Mouse (Mus musculus) layer of hippocampus, postnatal 14 days (tissue): ENCODE results near the gene BC003965. TPM values are rescaled to one million over a fixed set of nuclear protein-coding genes. Genes with fewer than 3 reads are reported as not detected.

Source experiments
- DNase-seq, 2 experiments: peaks; one replicate each; pipeline ENCODE4 v3.0.0; 2021 to 2022; ENCODE audit warnings: low spot score in 2 of 2, mixed read lengths in 1 of 2
- long read RNA-seq, 2 experiments: library from polyadenylated mRNA; stranded (forward); transcript quantifications; one replicate each; pipeline ENCODE4 v2.0.0; 2021
- total RNA-seq, 2 experiments: library from RNA; stranded (reverse); gene quantifications; 2 replicates each; pipeline ENCODE4 v1.2.3; 2021

Gene BC003965
- total RNA-seq: 10 to 100 TPM; 17.8 to 19.2 TPM
- long read RNA-seq, experiment 1, transcript BC003965-202 (1 exons, 3,109 nt): minor isoform, 13 of 38 reads
- long read RNA-seq, experiment 1, transcript BC003965-201 (2 exons, 3,030 nt): major isoform, 24 of 38 reads
- long read RNA-seq, experiment 1, partial matches to known transcripts: 0 of 38 reads
- long read RNA-seq, experiment 1, other reads (novel, unspliced or antisense): 1 of 38 reads
- long read RNA-seq, experiment 2, transcript BC003965-201 (2 exons, 3,030 nt): major isoform, 27 of 43 reads
- long read RNA-seq, experiment 2, transcript BC003965-202 (1 exons, 3,109 nt): minor isoform, 15 of 43 reads
- long read RNA-seq, experiment 2, partial matches to known transcripts: 0 of 43 reads
- long read RNA-seq, experiment 2, other reads (novel, unspliced or antisense): 1 of 43 reads

DNA sequence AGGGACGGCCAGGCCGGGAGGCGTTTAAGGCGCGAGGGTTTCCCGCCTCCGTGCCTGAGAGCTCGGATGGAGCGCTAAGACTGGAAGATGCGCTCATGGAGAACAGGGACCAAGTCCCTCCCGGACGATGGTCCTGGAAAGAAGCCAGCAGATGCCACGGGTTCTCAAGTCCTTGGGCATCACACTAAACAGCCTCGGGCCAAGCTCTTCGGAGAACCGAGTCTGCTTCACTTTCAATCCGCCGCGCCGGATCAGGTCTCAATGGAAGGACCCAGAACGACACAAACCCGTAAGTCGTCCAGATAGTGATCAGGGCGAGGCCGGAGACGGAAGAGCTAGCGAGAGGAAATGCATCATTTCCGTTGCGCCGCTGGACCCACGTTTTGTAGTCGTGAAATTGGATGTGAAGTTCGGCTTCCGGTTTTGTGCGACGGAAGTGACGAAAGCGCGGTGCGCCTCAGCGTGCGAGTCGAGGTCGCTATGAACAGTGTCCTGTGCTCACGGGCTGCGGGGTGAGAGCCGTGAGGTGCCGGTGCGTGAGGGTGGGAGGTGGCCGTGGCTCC, at the start of gene BC003965:
Gene BC003965, plus strand, starts transcription at position 426 of the 563 bp plus-strand sequence.
- DNase-seq: peak; percentile 97 to 99

DNA sequence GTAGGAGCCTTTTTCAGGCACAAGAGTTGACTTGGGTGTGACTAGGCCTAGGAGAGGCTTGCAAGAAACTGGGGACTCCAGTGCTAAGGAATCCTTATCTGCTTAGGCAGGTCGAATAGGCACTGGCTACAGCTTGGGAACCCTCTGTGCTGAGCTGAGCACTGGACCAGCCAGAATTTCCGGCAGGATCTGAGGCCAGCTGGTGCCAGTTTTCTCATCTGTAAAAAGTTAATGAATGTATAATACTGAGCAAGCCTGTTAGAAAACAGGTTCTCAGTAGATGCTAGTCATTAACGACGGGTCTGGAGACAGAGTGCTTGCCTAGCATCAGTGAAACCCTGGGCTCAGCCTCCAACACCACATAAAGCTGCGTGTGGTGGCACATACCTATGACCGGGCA, 48.7 kb upstream of the BC003965 start:
- DNase-seq: no peak

DNA sequence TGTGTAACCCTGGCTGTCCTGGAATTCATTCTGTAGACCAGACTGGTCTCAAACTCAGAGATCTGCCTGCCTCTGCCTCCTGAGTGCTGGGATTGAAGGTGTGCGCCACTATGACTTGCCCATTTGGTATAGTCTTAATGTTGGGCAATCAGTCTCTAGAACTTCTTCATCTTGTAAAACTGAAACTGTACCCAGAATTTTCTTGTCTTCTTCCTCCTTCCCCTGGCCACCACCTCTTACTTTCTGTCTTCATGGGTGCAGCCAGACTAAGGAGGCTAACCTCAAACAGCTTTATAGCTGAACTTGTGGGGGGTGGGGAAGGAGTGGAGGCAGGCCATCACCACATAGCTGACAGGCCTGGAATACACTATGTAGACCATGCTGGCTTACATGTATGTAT, 45.6 kb upstream of the BC003965 start:
- DNase-seq: no peak

DNA sequence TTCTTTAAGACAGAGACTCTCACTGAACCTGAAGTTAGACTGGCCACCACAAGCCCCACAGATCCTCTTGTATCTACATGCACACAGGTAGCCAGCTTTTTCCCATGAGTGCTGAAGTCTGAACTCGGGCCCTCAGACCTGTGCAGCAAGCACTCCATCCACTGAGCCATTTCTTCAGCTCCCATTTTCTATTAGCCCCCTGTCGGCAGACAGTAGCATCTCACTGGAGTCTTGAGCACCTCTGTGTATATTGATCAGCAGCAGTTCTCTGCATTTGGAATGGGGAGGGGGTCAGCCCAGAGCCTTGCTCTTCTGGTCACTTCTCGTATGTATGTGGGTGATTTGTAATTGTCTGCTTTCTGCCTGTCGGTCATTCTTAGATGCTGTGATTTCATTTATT, 44.4 kb upstream of the BC003965 start:
- no peak for DNase-seq

DNA sequence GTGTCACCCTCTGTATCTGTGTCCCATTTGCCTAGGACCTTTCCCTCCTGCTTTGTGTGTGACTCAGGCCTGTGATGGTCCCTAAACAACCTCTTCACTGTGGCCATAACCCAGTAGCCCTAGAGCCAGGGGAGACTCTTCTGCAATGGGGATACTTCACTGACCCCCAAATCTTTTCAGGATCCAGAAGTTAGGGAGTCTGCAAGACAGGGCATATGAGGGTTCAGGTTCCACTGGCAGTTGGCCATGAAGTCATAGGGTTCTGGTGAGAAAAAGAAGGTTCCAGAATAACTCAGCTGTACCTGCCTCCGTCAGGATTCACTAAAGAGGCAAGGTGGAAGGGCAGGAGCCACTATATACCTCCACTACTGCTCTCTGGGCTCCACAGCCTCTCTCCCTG, 22.2 kb upstream of the BC003965 start, which contains the start of gene Ccdc154:
Gene Ccdc154, plus strand, starts transcription at position 301 of the 400 bp plus-strand sequence.
- DNase-seq: no peak

DNA sequence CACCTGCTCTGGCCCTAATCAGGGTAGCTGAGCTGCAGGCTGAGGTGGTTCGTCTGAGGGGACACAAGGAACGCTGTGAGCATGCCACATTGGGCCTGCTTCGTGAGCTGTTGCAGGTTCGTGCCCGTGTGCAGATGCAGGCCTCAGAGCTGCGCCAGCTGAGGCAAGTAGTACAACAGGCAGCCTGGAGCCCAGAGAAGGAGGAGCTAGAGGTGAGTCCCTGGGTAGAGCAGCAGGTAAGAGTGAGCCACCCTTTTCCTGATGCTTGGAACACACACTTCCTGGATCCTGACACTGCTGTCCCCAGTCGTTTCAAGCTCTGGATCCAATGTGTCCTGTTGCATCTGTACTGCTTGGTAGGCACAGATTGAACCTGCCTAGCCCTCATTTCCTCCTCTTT, 21.0 kb upstream of the BC003965 start:
- DNase-seq: no peak

DNA sequence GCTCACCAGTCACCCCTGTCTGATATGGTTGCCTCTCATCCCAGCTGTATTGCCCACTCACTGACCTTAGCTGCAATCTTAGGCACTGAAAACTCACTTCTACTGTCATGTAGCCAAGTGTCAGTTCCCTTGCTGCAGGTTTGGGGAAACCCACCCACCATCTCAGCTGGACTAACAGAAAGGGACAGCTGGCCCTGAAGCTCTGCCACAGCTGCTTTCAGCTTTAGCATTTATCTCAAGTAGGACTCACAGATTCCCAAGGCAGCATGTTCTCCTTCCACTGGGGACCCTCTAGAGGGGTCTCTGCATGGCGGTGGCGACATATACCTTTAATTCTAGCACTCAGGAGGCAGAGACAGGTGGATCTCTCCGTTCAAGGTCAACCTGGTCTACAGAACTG, 19.6 kb upstream of the BC003965 start:
- DNase-seq: no peak

DNA sequence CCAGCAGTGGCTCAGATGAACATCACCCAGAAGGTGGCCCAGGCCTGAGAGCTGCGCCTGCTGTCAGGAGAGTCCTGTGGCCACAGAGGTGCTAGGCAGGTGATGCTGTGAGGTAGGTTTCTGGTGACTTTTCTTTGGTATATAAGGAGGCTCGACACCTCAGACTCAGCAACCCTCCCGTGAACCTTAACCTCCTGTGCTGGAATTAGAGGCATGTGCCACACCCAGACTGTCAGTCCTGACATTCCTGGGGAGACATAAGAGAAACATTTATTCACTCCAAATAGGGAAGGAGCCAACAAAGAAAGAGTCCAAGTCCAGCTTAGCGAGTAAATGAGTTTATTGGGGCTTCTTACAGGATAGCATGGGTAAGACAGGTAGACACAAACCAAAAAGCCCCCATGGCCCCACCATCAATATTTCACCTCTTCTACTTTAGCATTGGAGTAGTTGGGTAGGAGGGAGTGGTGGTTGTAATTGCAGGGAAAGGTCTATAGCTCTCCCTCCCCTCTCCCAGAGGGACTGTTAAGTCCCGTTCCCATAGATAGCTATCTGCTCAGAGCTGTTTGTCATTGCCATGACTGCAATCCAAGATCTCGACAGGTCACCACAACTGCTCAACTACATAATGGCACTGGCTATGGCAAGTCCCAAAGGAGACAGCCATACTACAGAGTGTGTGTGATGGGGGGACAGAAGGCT, 18.2 kb upstream of the BC003965 start:
- no peak for DNase-seq

DNA sequence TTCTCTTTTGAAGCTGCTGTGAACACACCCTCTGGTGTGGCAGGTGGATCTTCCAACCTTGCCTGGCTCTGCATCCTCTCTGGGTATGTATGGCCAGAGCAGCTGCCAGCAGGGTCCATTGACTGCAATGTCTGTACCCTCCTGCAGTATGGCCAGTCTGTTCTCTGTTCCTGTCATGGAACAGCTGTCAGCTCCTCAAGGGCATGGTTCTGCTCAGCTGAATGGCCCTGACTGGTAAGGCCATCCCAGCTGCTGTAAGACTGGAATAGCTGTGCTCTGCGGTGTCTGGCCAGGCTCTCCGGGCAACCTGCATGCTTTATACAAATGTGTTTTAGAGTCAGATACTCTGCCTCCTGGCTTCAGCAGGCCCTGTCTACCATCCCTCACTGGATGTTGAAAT, 14.6 kb upstream of the BC003965 start:
- DNase-seq: no peak

DNA sequence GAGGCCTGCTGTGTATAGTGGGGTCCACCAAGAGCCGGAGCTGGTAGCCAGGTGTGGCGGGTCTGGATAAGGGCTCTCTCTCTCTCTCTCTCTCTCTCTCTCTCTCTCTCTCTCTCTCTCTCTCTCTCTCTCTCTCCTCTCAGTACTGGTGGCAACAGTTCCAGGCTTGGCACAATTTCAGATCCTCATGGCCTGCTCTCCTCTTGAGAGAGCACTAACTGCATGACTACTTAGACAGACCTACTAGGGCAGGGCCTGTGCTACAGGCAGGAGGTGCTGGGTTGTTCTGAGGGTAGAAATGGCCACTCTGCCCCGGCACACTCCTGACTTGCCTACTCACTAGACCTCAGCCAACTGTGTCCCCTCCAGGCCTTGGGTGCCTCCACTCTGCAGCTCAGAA, 11.8 kb upstream of the BC003965 start:
- DNase-seq: no peak

DNA sequence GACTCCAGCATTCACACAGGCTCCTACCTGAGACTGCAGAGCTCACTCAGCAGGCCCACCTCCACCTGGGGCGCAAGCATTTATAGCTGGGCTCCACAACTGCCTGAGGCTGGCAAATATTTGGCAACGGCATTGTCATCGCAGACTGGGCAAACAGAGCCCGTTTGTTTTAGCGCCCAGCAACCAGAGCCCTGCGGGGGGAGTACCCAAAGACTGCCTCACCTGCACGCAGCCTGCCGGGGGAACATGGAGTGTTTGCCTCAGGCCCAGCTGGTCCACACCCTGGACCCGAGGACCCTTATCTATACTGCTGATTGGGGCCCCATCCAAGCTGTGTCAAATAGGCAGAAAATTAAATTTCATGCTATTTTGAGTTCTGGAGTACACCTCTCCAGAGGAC, 8.9 kb upstream of the BC003965 start, which contains the start of gene Gm38655:
Gene Gm38655, minus strand, starts transcription at position 61 of the 400 bp plus-strand sequence.
- DNase-seq: no peak

DNA sequence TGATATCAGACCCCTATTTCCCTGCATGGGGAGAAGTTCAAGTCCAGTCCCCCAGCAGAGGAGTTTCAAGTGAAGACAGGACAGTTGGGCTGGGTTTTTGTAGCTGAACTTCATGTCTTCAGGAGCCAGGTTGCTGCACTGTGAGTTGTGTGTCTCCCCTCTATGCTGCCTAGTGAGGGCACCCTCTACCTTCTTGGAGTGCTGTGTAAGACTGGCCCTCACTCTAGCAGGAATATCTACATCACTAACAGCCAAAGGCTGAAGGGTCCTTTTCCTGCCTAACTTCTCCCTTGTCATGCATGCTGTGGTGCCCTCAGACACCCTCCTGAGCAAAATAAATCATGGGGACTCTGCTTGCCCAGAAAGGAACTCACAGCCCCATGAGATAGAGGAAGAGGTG, 1.1 kb upstream of the BC003965 start:
- DNase-seq: no peak

DNA sequence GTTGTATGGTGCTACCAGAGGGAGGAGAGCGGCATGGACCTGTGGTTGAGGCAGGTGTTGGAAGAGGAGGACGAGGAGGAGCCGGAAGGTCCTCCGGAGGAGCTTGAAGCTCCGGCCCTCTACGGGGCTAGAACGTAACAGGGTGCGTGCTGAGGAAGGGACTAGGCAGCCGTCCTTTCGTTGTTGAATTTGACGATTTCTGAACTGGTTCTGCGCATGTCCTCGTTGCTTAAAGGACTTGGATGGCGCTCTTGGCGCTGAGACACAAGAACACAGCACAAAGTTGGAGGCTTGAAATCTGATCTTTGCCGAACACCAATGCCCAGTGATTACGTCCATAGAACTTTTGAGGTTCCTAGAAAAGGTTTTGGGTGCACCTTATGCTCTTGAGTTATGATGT, 607 bp downstream of the BC003965 start:
- no peak for DNase-seq

DNA sequence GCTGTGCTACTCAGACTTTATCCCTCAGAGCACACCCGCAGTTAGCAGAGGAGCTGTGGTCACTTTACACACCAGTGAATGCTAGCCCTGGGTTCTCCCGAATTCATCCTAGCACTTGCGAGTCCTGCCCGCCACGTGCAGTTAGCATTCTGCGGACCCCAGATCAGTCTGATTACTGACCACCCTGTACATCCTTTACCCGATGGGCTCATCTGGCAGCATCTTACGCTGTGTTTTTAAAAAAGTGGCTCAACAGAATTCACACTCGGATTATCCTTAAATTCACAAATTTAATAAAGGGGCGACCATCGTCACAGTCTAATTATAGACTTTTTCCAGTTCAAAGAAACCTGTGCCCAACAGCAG, 3.4 kb downstream of the BC003965 start:
- DNase-seq: no peak

DNA sequence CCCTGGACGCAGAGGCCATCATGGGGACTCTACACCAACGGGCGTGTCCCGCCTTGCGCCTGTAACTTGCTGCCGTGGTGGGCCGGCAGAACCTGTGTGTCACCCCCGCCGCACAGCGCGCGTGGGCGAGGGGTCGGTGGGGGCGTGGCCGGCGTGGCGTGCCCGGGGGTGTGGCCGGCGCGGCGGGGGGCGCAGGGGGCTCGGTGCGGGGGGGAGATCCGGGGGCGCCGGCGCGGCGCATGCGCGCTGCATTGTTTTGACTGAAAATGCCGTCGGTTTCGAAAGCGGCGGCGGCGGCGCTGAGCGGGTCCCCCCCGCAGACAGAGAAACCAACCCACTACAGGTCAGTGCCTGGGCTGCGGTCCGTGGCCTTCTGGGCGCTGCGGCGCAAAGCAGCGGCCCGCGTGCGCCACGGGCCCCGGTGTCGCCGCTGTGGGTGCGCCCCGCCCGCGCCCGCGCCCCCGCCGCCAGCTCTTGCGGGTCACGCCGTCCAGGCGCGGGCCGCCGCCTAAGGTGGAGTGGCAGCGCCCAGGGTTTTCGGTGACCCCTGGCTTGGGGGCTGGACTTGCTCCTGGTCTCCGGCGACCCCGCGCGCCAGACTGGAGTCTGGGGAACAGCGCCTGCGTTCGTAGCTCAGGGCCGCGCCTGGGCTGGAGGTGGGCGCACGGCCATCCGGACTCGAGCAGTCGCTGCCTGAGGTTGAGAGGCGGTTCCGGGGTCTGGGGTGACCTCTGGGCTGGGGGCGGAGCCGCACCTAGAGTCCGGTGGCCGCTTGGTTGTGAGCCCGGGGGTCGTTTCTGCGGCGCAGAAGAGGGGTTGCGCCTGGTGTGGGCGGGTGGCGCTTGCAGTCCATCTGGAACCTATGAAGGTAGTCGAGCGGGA, 4.0 kb downstream of the BC003965 start, which contains the start of gene Unkl:
Gene Unkl, plus strand, starts transcription at position 248 of the 882 bp plus-strand sequence.
- peak; percentile 61 to 72 for DNase-seq

DNA sequence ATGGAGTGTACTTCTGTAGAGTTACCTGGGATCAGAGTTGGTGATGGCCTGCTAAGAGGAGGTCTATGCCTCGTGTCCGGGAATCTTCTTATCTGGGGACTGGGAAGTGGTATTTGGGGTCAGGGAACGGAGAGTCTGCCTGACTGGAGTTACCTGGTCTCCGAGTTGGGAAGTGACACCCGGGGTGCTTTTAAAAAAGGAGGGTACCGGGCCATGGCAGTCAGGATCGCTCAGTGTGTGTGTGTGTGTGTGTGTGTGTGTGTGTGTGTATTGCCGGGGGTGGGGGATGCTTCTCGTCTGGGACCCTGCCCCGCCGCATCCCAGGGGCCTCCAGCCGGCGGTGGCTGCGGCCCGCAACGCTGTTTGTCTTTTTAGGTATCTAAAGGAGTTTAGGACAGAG, 4.7 kb downstream of the BC003965 start:
- no peak for DNase-seq

DNA sequence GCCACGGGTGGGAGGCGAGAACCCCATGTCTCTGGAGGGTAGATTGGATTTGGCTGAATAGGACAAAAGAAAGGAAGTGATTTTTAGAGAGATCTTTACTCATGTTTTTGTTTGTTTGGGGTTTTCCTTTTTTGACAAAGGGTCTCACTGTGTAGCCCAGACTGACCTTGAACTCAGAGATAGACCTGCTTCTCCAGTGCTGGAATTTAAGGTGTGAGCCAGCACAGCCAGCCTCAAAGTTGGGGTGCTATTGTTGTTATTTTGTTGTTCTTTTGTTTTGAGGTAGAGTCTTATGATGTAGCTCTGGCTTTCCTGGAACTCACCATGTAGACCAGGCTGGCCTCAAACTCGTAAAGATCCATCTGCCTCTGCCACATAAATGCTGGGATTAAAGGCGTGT, 18.0 kb downstream of the BC003965 start:
- DNase-seq: no peak

DNA sequence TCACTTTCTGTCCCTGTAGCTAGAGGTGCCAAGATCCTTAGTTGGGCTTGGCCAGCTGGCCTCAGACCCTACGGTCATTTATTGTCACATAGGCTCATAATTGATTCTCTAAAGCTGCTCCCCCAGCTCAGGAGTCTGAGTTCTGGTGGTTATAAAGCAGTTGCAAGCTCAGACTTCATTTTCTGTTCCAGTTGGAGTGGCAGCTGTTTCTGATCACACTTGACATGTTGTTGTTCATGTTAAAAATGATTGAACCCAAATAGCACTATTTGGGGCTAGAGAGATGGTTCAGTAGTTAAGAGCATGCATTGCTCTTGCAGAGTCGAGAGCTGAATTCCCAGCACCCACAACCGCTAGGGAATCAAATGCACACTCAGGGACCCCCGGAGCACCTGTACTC, 25.7 kb downstream of the BC003965 start:
- peak in 1 of 2 experiments; percentile 68 for DNase-seq

DNA sequence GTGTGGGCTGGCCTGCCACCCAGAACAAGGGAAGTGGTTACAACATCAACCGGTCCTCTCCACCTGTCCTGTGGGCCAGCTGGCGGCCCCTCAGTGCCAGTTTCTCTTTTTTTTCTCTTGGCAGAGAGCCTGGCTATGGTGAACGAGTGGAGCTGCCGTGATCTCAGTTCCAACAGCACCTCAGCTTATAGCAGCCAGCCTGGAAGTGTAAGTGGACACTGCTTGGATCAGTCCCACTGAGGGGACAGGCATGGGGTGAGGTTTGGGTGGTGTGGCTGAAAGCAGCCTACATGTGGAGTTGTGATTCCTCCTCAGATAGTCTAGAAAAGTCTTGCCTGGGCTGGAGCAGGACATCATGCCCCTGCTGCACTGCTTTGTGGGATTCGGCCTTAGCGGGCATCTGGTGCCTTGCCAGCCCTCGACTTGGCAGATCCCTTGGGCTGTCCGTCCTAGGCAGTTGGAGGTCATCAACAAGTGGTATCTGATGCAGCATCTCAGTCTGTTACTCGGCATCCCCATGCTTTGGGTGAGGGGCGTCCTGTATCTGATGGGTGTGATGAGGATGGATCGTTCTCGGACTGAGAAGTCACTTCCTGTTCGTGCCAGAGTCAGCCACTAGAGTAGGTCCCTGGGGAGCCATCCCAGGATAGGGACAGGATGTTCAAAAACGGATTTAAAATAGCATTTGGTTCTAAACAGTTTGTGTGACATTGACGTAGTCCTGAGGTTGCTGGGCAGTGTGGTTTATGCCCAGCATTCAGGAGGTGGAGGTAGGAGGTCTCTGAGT, 26.5 kb downstream of the BC003965 start:
- DNase-seq: peak in 1 of 2 experiments; percentile 52

DNA sequence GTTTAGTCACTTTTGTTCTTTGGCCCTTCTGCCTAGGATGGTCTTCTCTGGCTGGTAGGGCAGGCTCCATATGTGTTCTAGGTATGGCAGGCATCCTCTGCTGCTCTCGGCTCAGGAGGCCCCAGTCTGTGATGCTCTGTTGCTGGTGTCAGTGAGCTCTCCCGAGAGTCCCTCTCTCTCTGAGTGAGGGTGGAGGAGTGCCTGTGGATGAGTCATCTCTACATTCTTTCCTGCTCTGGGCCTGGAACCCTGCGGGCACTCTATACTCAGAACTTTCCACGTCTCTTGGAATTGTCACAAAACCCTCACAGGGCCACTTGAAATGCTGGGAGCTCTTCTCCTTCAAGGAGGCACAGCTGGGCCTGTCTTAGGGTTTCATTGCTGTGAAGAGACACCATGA, 27.4 kb downstream of the BC003965 start:
- DNase-seq: no peak
